Mouse (Mus musculus): Measurements from ENCODE around the gene Lnx2.

The Lnx2 gene

GRCm38 (mm10) chr5:147052309-147052558 lies 24.2 kb downstream of the Lnx2 start:
- no peak for DNase-seq (ENCODE audit: low spot score in 2 of 2)

- no peak for DNase-seq (ENCODE audit: low spot score in 2 of 2)
Observed at GRCm38 (mm10) chr5:147051500-147052308, 24.7 kb downstream of the Lnx2 start.

GRCm38 (mm10) chr5:147050816-147051499 lies 25.4 kb downstream of the Lnx2 start:
- no peak for DNase-seq (ENCODE audit: low spot score in 2 of 2)

- DNase-seq (ENCODE audit: low spot score in 2 of 2), result no peak
Observed at GRCm38 (mm10) chr5:147049544-147050209, 26.7 kb downstream of the Lnx2 start.

GRCm38 (mm10) chr5:147045929-147046328 lies 30.5 kb downstream of the Lnx2 start:
- DNase-seq (ENCODE audit: low spot score in 2 of 2), result no peak

GRCm38 (mm10) chr5:147045311-147045710 lies 31.1 kb downstream of the Lnx2 start:
- no peak for DNase-seq (ENCODE audit: low spot score in 2 of 2)

- no peak for DNase-seq (ENCODE audit: low spot score in 2 of 2)
Observed at GRCm38 (mm10) chr5:147043240-147043844, 33.0 kb downstream of the Lnx2 start.

- no peak for DNase-seq (ENCODE audit: low spot score in 2 of 2)
Observed at GRCm38 (mm10) chr5:147041965-147042937, 34.1 kb downstream of the Lnx2 start.

GRCm38 (mm10) chr5:147039394-147039793 lies 37.0 kb downstream of the Lnx2 start:
- DNase-seq (ENCODE audit: low spot score in 2 of 2), result no peak

GRCm38 (mm10) chr5:147037601-147038000 lies 38.8 kb downstream of the Lnx2 start:
- no peak for DNase-seq (ENCODE audit: low spot score in 2 of 2)

- DNase-seq (ENCODE audit: low spot score in 2 of 2), result no peak
Observed at GRCm38 (mm10) chr5:147036661-147037060, 39.7 kb downstream of the Lnx2 start.

GRCm38 (mm10) chr5:147036028-147036427 lies 40.4 kb downstream of the Lnx2 start:
- DNase-seq (ENCODE audit: low spot score in 2 of 2), result no peak

- no peak for DNase-seq (ENCODE audit: low spot score in 2 of 2)
Observed at GRCm38 (mm10) chr5:147035301-147035700, 41.1 kb downstream of the Lnx2 start.

- no peak for DNase-seq (ENCODE audit: low spot score in 2 of 2)
Observed at GRCm38 (mm10) chr5:147034283-147034682, 42.1 kb downstream of the Lnx2 start.

GRCm38 (mm10) chr5:147033155-147033554 lies 43.2 kb downstream of the Lnx2 start:
- DNase-seq (ENCODE audit: low spot score in 2 of 2), result no peak

GRCm38 (mm10) chr5:147031281-147031680 lies 45.1 kb downstream of the Lnx2 start:
- no peak for DNase-seq (ENCODE audit: low spot score in 2 of 2)

GRCm38 (mm10) chr5:147024331-147025034 lies 51.9 kb downstream of the Lnx2 start:
- DNase-seq (ENCODE audit: low spot score in 2 of 2), result no peak

GRCm38 (mm10) chr5:147023245-147023970 lies 53.0 kb downstream of the Lnx2 start:
- no peak for DNase-seq (ENCODE audit: low spot score in 2 of 2)

- no peak for DNase-seq (ENCODE audit: low spot score in 2 of 2)
Observed at GRCm38 (mm10) chr5:147021546-147022265, 54.7 kb downstream of the Lnx2 start.

Data from right cerebral cortex, postnatal 10 days (tissue).